Mouse (Mus musculus): Measurements from ENCODE around the gene Gm5965.

- TF ChIP-seq CTCF (IDR thresholded peaks at IDR 0.05; ENCODE audit: borderline replicate concordance, insufficient read depth, low read length) (no peak), POLR2A (IDR thresholded peaks at IDR 0.05; ENCODE audit: low read depth, low read length) (no peak)
Measured at GRCm38 (mm10) chr16:88747943-88748342, 29.8 kb upstream of the Gm5965 start.
